Mouse (Mus musculus): ENCODE measurements around the gene Cped1. TPM values are rescaled to one million over a fixed set of nuclear protein-coding genes. Genes with fewer than 3 reads are reported as not detected.

The Cped1 gene
- polyA plus RNA-seq, 1 experiment from 2014 or later, result 10.1 TPM

DNA sequence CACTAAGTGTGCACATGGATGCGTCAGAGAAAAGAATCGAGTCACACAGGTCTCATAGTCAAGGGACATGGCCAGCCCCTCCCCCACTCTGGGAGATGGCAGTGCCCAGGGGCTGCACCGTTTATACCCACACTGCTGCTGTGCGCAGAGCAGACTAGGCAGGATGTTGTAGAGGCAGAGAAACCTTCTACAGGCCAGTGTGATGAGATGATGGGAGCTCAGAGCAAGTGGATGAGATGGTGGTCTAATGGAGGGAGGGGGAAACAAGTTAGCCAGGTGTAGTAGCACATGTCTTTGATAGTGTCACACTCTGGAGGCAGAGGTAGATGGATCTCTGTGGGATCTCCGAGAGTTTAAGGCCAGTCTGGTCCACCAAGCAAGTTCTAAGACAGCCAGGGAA, 114.1 kb downstream of the Cped1 start:
- Histone ChIP-seq H3K4me1 (ENCODE audit: control insufficient read depth, insufficient read depth, low read length) (no peaks in the 10 kb centered on the region), H3K9me3 (ENCODE audit: control insufficient read depth, low read length) (no peaks in the 10 kb centered on the region), H3K9ac (ENCODE audit: low read length) (no peak overlapping the region), H3K27me3 (ENCODE audit: control insufficient read depth, insufficient read depth, low read length) (no peaks in the 10 kb centered on the region), H3K27ac (ENCODE audit: low read depth, low read length) (no peak overlapping the region), H3K4me2 (ENCODE audit: low read depth) (no peak overlapping the region), H3K4me3 (ENCODE audit: low read depth, low read length) (no peak overlapping the region), H3K36me3 (ENCODE audit: control insufficient read depth, insufficient read depth, low read length) (no peaks in the 10 kb centered on the region)
- DNase-seq (ENCODE audit: low spot score) (no peak), ATAC-seq (ENCODE audit: insufficient read depth, low FRiP score, low TSS enrichment) (no peak)
- WGBS, result 84% methylated on average over 5 of the region's 5 CpGs

DNA sequence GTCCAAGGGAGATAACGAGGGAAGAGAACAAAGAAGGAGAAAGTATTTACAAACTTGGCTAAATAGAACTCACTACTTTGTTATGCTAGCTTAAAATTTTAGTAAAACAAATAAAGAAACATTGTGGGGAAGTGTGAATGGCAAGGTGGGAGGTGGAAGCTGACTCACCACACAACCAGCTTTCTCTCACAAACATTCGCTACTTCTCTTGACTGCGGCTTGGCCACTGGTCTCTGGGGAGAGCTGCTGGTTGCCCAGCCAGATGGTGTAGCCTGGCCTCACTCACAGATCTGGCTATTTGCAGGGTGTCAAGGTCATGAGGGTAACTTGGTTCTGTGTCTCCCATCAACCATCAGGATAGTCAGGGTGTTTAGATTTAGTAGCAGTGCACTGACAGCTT, 116.2 kb downstream of the Cped1 start:
- H3K27me3 ChIP-seq (ENCODE audit: control insufficient read depth, insufficient read depth, low read length), result no peaks in the 10 kb centered on the region
- DNase-seq (ENCODE audit: low spot score), result no peak
- WGBS, result 77% methylated on average over 3 of the region's 3 CpGs
- no peak overlapping the region for H3K4me2 ChIP-seq (ENCODE audit: low read depth)
- ATAC-seq (ENCODE audit: insufficient read depth, low FRiP score, low TSS enrichment), result no peak
- H3K36me3 ChIP-seq (ENCODE audit: control insufficient read depth, insufficient read depth, low read length), result no peaks in the 10 kb centered on the region
- no peaks in the 10 kb centered on the region for H3K4me1 ChIP-seq (ENCODE audit: control insufficient read depth, insufficient read depth, low read length)
- no peak overlapping the region for H3K4me3 ChIP-seq (ENCODE audit: low read depth, low read length)
- no peak overlapping the region for H3K9ac ChIP-seq (ENCODE audit: low read length)
- no peak overlapping the region for H3K27ac ChIP-seq (ENCODE audit: low read depth, low read length)
- H3K9me3 ChIP-seq (ENCODE audit: control insufficient read depth, low read length), result no peaks in the 10 kb centered on the region

DNA sequence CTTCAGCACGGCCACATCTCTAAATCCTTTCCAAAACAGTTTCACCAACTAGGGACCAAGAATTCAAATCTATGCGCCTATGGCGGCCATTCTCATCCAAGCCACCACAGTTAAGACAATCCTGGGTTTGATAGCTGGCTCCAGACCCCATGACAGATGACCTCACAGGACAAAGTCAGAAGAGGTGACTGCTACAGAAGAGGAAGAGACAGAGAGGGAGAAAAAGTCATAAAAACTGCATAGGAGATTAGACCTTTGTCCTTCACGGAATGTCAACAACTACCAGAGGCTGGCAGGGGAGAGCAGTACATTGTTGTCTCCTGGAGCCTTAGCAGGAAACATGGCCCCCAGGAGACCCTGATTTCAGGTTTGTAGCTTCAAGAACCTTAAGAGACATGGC, 117.0 kb downstream of the Cped1 start:
- Histone ChIP-seq H3K9ac (ENCODE audit: low read length) (no peak overlapping the region), H3K36me3 (ENCODE audit: control insufficient read depth, insufficient read depth, low read length) (no peaks in the 10 kb centered on the region), H3K27me3 (ENCODE audit: control insufficient read depth, insufficient read depth, low read length) (no peaks in the 10 kb centered on the region), H3K4me2 (ENCODE audit: low read depth) (no peak overlapping the region), H3K27ac (ENCODE audit: low read depth, low read length) (no peak overlapping the region), H3K4me1 (ENCODE audit: control insufficient read depth, insufficient read depth, low read length) (no peaks in the 10 kb centered on the region), H3K9me3 (ENCODE audit: control insufficient read depth, low read length) (no peaks in the 10 kb centered on the region), H3K4me3 (ENCODE audit: low read depth, low read length) (no peak overlapping the region)
- DNase-seq (ENCODE audit: low spot score) (no peak), ATAC-seq (ENCODE audit: insufficient read depth, low FRiP score, low TSS enrichment) (no peak)
- 89% methylated on average over 4 of the region's 4 CpGs for WGBS

DNA sequence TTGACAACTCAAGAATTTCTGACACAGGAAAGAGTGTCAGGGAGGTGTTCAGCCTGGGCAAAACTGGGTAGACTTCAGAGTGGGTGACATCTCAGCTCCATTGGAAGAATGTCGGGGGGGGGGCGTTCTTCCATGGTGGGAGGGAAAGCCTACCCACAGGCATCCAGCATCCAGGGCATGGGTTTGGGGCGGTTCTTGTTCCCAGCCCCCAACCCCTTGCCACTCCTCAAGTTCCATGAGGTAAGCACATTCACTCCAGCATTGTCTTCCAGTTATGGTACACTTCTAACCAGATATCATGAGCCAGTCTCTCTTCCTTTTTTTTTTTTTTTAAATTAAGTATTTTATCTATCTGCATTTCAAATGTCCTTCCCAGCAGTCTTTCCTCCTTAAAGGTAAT, 118.0 kb downstream of the Cped1 start:
- Histone ChIP-seq H3K4me1 (ENCODE audit: control insufficient read depth, insufficient read depth, low read length) (no peaks in the 10 kb centered on the region), H3K27ac (ENCODE audit: low read depth, low read length) (no peak overlapping the region), H3K9me3 (ENCODE audit: control insufficient read depth, low read length) (no peaks in the 10 kb centered on the region), H3K4me2 (ENCODE audit: low read depth) (no peak overlapping the region), H3K9ac (ENCODE audit: low read length) (no peak overlapping the region), H3K36me3 (ENCODE audit: control insufficient read depth, insufficient read depth, low read length) (no peaks in the 10 kb centered on the region), H3K27me3 (ENCODE audit: control insufficient read depth, insufficient read depth, low read length) (no peaks in the 10 kb centered on the region), H3K4me3 (ENCODE audit: low read depth, low read length) (no peak overlapping the region)
- no peak for ATAC-seq (ENCODE audit: insufficient read depth, low FRiP score, low TSS enrichment)
- WGBS, result 91% methylated on average over 3 of the region's 3 CpGs
- no peak for DNase-seq (ENCODE audit: low spot score)

DNA sequence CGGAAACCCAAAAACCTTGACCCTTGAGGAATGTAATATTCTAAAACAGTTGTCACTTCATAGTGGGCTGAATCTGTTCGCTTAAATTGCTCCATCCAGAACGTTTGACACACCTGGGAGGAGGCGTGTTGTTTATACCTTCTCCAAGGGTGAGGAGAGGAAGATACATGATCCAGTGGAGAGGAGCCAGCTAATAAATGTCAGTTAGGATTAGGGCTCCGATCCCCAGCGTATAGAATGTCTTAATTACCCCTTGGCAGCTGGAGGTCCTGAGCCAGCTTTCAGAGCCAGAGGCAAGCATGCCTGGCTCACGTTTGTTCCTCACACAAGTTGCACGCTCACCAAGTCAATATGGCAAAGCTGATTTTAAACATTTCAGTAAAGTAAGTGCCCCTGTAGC, 118.5 kb downstream of the Cped1 start:
- Histone ChIP-seq H3K4me2 (ENCODE audit: low read depth) (no peak overlapping the region), H3K4me1 (ENCODE audit: control insufficient read depth, insufficient read depth, low read length) (no peaks in the 10 kb centered on the region), H3K9me3 (ENCODE audit: control insufficient read depth, low read length) (no peaks in the 10 kb centered on the region), H3K36me3 (ENCODE audit: control insufficient read depth, insufficient read depth, low read length) (no peaks in the 10 kb centered on the region), H3K27ac (ENCODE audit: low read depth, low read length) (no peak overlapping the region), H3K4me3 (ENCODE audit: low read depth, low read length) (no peak overlapping the region), H3K27me3 (ENCODE audit: control insufficient read depth, insufficient read depth, low read length) (no peaks in the 10 kb centered on the region), H3K9ac (ENCODE audit: low read length) (no peak overlapping the region)
- no peak for DNase-seq (ENCODE audit: low spot score)
- 40% methylated on average over 8 of the region's 8 CpGs for WGBS
- no peak for ATAC-seq (ENCODE audit: insufficient read depth, low FRiP score, low TSS enrichment)

DNA sequence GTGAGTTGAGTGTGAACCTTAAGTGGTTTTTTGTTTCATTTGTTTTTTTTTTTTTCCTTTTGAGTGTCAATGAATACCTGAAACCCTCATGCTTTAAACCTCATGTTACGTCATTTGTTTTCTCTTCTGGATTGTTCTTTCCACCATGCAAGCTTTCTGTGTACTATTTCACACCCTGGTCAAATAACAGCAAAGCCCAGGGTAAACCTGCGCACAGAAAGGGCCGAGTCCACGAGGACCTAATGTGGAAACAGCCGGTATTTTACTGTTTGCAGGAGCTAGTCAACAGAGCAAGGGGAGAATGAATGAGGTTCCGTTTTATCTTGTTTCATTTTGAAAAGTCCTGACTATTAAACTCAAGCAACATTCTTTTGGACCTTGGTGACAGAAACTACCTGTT, 128.4 kb downstream of the Cped1 start:
- Histone ChIP-seq H3K36me3 (ENCODE audit: control insufficient read depth, insufficient read depth, low read length) (no peaks in the 10 kb centered on the region), H3K27me3 (ENCODE audit: control insufficient read depth, insufficient read depth, low read length) (no peaks in the 10 kb centered on the region), H3K27ac (ENCODE audit: low read depth, low read length) (no peak overlapping the region), H3K9ac (ENCODE audit: low read length) (no peak overlapping the region), H3K4me1 (ENCODE audit: control insufficient read depth, insufficient read depth, low read length) (no peaks in the 10 kb centered on the region), H3K4me3 (ENCODE audit: low read depth, low read length) (no peak overlapping the region), H3K9me3 (ENCODE audit: control insufficient read depth, low read length) (no peaks in the 10 kb centered on the region), H3K4me2 (ENCODE audit: low read depth) (no peak overlapping the region)
- 94% methylated on average over 6 of the region's 6 CpGs for WGBS
- no peak for DNase-seq (ENCODE audit: low spot score)
- no peak for ATAC-seq (ENCODE audit: insufficient read depth, low FRiP score, low TSS enrichment)

DNA sequence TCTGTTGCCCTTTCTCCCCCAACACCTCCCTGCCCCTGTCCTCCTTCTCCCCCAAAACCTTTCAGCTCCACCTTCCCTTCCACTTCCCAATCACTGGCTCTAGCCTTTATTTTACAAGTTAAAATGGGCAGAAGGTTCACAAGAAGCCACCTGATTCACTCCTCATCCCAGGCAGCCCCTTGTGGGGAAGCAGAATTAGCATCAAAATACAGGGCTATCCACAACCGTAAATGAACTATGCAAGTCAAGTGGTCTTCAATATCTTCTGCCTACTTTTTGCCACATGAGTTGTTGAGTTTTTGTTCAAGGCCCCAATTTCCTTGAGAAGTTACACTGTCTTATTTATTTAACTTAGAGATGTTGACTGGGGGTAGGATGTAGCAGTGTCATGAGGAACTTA, 131.0 kb downstream of the Cped1 start:
- Histone ChIP-seq H3K27me3 (ENCODE audit: control insufficient read depth, insufficient read depth, low read length) (no peaks in the 10 kb centered on the region), H3K9ac (ENCODE audit: low read length) (no peak overlapping the region), H3K4me2 (ENCODE audit: low read depth) (no peak overlapping the region), H3K4me1 (ENCODE audit: control insufficient read depth, insufficient read depth, low read length) (no peaks in the 10 kb centered on the region), H3K27ac (ENCODE audit: low read depth, low read length) (no peak overlapping the region), H3K4me3 (ENCODE audit: low read depth, low read length) (no peak overlapping the region), H3K36me3 (ENCODE audit: control insufficient read depth, insufficient read depth, low read length) (no peaks in the 10 kb centered on the region), H3K9me3 (ENCODE audit: control insufficient read depth, low read length) (no peaks in the 10 kb centered on the region)
- WGBS, result 51% methylated on average over 1 of the region's 1 CpGs
- ATAC-seq (ENCODE audit: insufficient read depth, low FRiP score, low TSS enrichment), result no peak
- no peak for DNase-seq (ENCODE audit: low spot score)

DNA sequence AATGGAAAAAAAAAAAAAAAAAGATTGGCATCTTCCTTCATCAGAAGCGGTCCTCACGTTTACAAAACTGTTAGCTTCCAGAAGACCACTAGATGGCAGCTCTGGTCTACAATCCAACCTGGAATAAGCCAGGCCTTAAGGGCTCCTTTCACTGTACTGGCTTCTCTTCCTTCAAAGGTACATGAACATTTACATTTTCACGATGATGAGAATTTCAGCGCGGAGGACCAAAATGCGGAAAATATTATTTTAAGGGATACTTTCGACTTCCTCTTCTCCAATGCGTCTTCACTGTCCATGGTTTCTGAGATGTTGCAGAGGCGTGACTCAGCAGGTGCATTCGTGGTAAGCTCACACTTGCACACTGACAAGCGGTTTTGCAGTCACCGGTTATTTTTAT, 136.4 kb downstream of the Cped1 start:
- WGBS, result 42% methylated on average over 12 of the region's 12 CpGs
- H3K36me3 ChIP-seq (ENCODE audit: control insufficient read depth, insufficient read depth, low read length), result no peaks in the 10 kb centered on the region
- no peak overlapping the region for H3K4me3 ChIP-seq (ENCODE audit: low read depth, low read length)
- no peak overlapping the region for H3K27ac ChIP-seq (ENCODE audit: low read depth, low read length)
- no peaks in the 10 kb centered on the region for H3K27me3 ChIP-seq (ENCODE audit: control insufficient read depth, insufficient read depth, low read length)
- DNase-seq (ENCODE audit: low spot score) (peak; percentile 44), ATAC-seq (ENCODE audit: insufficient read depth, low FRiP score, low TSS enrichment) (peak; percentile 84)
- no peaks in the 10 kb centered on the region for H3K4me1 ChIP-seq (ENCODE audit: control insufficient read depth, insufficient read depth, low read length)
- H3K9ac ChIP-seq (ENCODE audit: low read length), result no peak overlapping the region
- H3K4me2 ChIP-seq (ENCODE audit: low read depth), result no peak overlapping the region
- H3K9me3 ChIP-seq (ENCODE audit: control insufficient read depth, low read length), result no peaks in the 10 kb centered on the region

DNA sequence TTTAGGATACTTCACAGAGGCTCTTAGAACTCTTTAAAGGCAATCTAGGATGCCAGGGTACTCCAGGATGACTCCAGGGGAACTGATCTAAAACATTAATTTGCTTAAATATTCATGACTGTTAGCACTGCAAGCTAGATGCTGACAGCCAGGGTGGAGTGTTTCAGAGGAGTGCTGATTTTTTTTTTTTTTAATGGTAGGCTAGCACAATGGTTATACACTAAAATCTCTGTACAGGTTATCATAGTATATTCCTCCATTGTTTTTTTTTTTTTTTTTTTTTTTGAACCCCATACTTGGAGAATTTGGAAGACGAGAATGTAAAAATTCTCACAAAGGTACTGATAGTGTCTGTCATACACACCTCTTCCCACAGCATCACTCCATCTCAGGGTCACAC, 137.0 kb downstream of the Cped1 start:
- no peak overlapping the region for H3K27ac ChIP-seq (ENCODE audit: low read depth, low read length)
- H3K36me3 ChIP-seq (ENCODE audit: control insufficient read depth, insufficient read depth, low read length), result no peaks in the 10 kb centered on the region
- no peaks in the 10 kb centered on the region for H3K4me1 ChIP-seq (ENCODE audit: control insufficient read depth, insufficient read depth, low read length)
- no peaks in the 10 kb centered on the region for H3K9me3 ChIP-seq (ENCODE audit: control insufficient read depth, low read length)
- DNase-seq (ENCODE audit: low spot score) (no peak), ATAC-seq (ENCODE audit: insufficient read depth, low FRiP score, low TSS enrichment) (no peak)
- WGBS, result 89% methylated on average over 1 of the region's 1 CpGs
- H3K4me2 ChIP-seq (ENCODE audit: low read depth), result no peak overlapping the region
- H3K27me3 ChIP-seq (ENCODE audit: control insufficient read depth, insufficient read depth, low read length), result no peaks in the 10 kb centered on the region
- no peak overlapping the region for H3K9ac ChIP-seq (ENCODE audit: low read length)
- H3K4me3 ChIP-seq (ENCODE audit: low read depth, low read length), result no peak overlapping the region
